Mouse (Mus musculus) heart, postnatal 0 days (tissue): ENCODE results near the gene Dtl. TPM values are rescaled to one million over a fixed set of nuclear protein-coding genes. Genes with fewer than 3 reads are reported as not detected.
A peak's percentile ranks its signal among the peaks of the same experiment; 100 is the strongest.

Source experiments
- ATAC-seq: fragments of 200-750 bp; cut with Nextera tagmentation; 2 replicates; pipeline ENCODE4 v1.8.0; 2017; ENCODE audit warnings: low read depth, moderate number of reproducible peaks, moderate library complexity; ENCODE audit not compliant: insufficient read depth
- DNase-seq: peaks from one replicate; pipeline ENCODE4 v3.0.0-alpha.2; 2016; ENCODE audit warnings: low spot score
- H3K27ac ChIP-seq: fragments of 300-500 bp; sonication (generic); 2 replicates; pipeline ENCODE4 v1.5.1; 2014; ENCODE audit warnings: low read depth, mild to moderate bottlenecking
- H3K27me3 ChIP-seq: fragments of 300-500 bp; sonication (generic); 2 replicates; pipeline ENCODE4 v1.6.1; 2014; ENCODE audit warnings: low read length, mixed read lengths; ENCODE audit not compliant: control insufficient read depth, insufficient read depth
- H3K36me3 ChIP-seq: fragments of 300-500 bp; sonication (generic); replicated peaks from 2 replicates; pipeline ENCODE4 v1.6.1; 2014; ENCODE audit warnings: low read length, mixed read lengths; ENCODE audit not compliant: control insufficient read depth, insufficient read depth
- H3K4me1 ChIP-seq: fragments of 300-500 bp; sonication (generic); 2 replicates; pipeline ENCODE4 v1.6.1; 2014; ENCODE audit warnings: antibody characterized with exemption; ENCODE audit not compliant: control insufficient read depth, insufficient read depth
- H3K4me2 ChIP-seq: fragments of 300-500 bp; sonication (generic); 2 replicates; pipeline ENCODE4 v1.6.1; 2014; ENCODE audit warnings: low read depth, mild to moderate bottlenecking, low read length, moderate library complexity
- H3K4me3 ChIP-seq: fragments of 300-500 bp; sonication (generic); 2 replicates; pipeline ENCODE4 v1.5.1; 2014; ENCODE audit warnings: low read depth, low read length
- H3K9ac ChIP-seq: fragments of 300-500 bp; sonication (generic); replicated peaks from 2 replicates; pipeline ENCODE4 v1.6.1; 2014; ENCODE audit warnings: low read depth, low read length, mixed read lengths
- H3K9me3 ChIP-seq: fragments of 300-500 bp; sonication (generic); replicated peaks from 2 replicates; pipeline ENCODE4 v1.6.1; 2016; ENCODE audit warnings: low read length; ENCODE audit not compliant: control insufficient read depth
- CTCF ChIP-seq: IDR thresholded peaks from 2 replicates; pipeline ENCODE4 v1.5.1; 2016; ENCODE audit warnings: antibody characterized with exemption, control low read depth, low read depth
- EP300 ChIP-seq: IDR thresholded peaks from 2 replicates; pipeline ENCODE4 v1.6.1; 2016; ENCODE audit warnings: antibody characterized with exemption, low read depth
- WGBS: fragments of 180-500 bp; shearing (Covaris S2); extraction: QIAGEN DNeasy Blood & Tissue Kit; methylation state at CpG from one replicate; pipeline ENCODE4 v1.1.7; 2014; 5-methylcytosine and 5-hydroxymethylcytosine counted together
- polyA plus RNA-seq: library from polyadenylated mRNA; unstranded; fragments of >200 nt; fragmentation: Nextera tagmentation; extraction: Ambion mirVana; gene quantifications from 2 replicates; pipeline ENCODE4 v1.2.1, GENCODE M21; 2015
- total RNA-seq: library from RNA; depleted of rRNA; stranded (reverse); fragments of >200 nt; gene quantifications from 2 replicates; pipeline ENCODE4 v1.2.3, GENCODE M21; 2014; ENCODE audit warnings: low replicate concordance; rRNA removed

Dtl gene
- 4.1 and 7.6 TPM in 2 replicates for total RNA-seq
- polyA plus RNA-seq, result 5.9 and 6.2 TPM in 2 replicates

DNA sequence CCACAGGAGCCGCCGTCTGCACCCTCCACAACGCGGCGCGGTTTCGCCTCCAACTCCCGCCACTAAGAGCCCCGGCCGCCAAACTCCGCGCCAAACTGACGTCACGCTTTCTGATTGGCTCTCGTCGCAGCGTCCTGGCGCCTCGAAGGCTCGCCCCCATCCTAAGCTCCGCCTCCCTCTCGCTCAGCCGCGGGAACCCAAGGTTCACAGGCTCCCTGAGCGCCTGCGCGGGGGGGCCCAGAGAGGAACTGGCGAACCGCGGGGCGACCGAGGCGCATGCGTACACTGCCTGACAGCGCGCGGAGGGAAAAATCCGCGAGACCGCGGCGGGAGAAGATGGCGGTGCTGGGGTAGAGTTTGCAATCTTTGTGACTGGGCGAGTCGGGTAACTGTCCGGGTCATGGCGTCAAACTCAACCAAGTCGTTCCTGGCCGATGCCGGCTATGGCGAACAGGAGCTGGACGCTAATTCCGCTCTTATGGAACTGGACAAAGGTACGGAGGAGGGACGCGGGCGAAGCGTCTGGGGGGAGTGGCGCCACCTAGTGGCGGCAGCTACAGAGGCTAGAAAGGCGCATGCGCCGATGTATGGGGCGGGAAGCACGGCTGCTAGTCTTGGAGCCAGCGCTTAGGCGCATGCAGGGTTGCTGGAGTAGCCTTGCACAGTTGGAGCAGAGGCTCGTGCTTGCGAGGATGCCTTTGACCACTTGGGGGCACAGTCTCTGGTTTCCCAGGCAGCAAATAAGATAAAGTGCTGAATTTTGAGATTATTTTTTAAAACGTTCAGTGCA lies at the start of gene Dtl, which contains the start of gene Ints7:
TSS of gene Dtl (minus strand) at position 87 of the 790 bp plus-strand sequence.
TSS of gene Ints7 (plus strand) at position 179 of the 790 bp plus-strand sequence.
- DNase-seq, result peak; percentile 100
- no peaks in the 10 kb centered on the region for H3K27me3 ChIP-seq
- peaks cover 26% of the 10 kb centered on the region for H3K4me1 ChIP-seq
- H3K4me3 ChIP-seq, result peak within 1 kb of the TSS; percentile 83
- H3K9me3 ChIP-seq, result no peaks in the 10 kb centered on the region
- WGBS, result under 1% methylated on average over 70 of the region's 70 CpGs
- peak; percentile 98 for ATAC-seq
- peak within 1 kb of the TSS; percentile 84 for H3K4me2 ChIP-seq
- H3K9ac ChIP-seq, result peak within 1 kb of the TSS; percentile 69
- no peaks in the 10 kb centered on the region; the same call in 1 of the 2 replicates for H3K36me3 ChIP-seq
- peak within 1 kb of the TSS; percentile 95 for H3K27ac ChIP-seq
- TF ChIP-seq CTCF, result peak; percentile 96
- TF ChIP-seq EP300, result no peak

DNA sequence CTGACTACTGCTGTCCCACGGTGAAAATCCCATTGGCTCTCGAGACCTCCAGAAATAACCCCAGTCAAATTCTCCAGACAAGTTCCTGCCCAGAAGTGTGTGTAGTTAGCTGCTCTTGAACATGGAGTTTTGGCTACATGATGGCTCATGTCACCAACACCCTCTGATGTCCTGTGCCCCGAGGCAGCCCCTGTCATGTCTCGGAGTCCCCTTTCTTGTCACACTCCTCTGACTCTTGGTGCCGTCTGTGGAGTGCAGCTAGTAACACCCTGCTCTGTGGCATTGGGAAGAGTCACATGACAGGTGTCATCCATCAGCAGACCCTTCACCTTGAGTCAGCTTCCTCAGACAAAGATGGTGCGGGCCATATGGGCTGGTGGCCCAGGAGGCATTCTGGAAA lies 49.7 kb upstream of the Dtl start:
- H3K4me2 ChIP-seq, result no peak overlapping the region
- peak; percentile 28 for ATAC-seq
- H3K4me3 ChIP-seq, result no peak overlapping the region
- no peak overlapping the region for H3K27ac ChIP-seq
- H3K9me3 ChIP-seq, result no peaks in the 10 kb centered on the region
- peaks cover 13% of the 10 kb centered on the region for H3K4me1 ChIP-seq
- H3K9ac ChIP-seq, result no peak overlapping the region
- 33% methylated on average over 6 of the region's 6 CpGs for WGBS
- no peak for DNase-seq
- H3K27me3 ChIP-seq, result no peaks in the 10 kb centered on the region
- peaks cover 22% of the 10 kb centered on the region for H3K36me3 ChIP-seq
- no peak for TF ChIP-seq EP300
- no peak for TF ChIP-seq CTCF

GRCm38 (mm10) chr1:191624492-191624891 lies 49.1 kb upstream of the Dtl start:
- H3K27ac ChIP-seq, result no peak overlapping the region

GRCm38 (mm10) chr1:191622801-191623200 lies 47.5 kb upstream of the Dtl start:
- ATAC-seq (peak; percentile 85), DNase-seq (peak; percentile 81)
- peaks cover 13% of the 10 kb centered on the region for H3K4me1 ChIP-seq
- peak overlapping the region; percentile 18; the same call in 1 of the 2 replicates for H3K27ac ChIP-seq
- H3K9ac ChIP-seq, result no peak overlapping the region
- H3K27me3 ChIP-seq, result no peaks in the 10 kb centered on the region
- peaks cover 34% of the 10 kb centered on the region for H3K36me3 ChIP-seq
- no peaks in the 10 kb centered on the region for H3K9me3 ChIP-seq
- TF ChIP-seq CTCF, result no peak
- peak; percentile 82; the same call in 1 of the 2 replicates for TF ChIP-seq EP300
- 28% methylated on average over 8 of the region's 8 CpGs for WGBS
- H3K4me2 ChIP-seq, result no peak overlapping the region
- no peak overlapping the region for H3K4me3 ChIP-seq

More at GRCm38 (mm10) chr1:191624492-191624891, 49.1 kb upstream of the Dtl start:
- ATAC-seq (no peak), DNase-seq (no peak)
- Histone ChIP-seq H3K9me3 (no peaks in the 10 kb centered on the region), H3K27me3 (no peaks in the 10 kb centered on the region), H3K4me3 (no peak overlapping the region), H3K4me2 (no peak overlapping the region), H3K9ac (no peak overlapping the region), H3K36me3 (peaks cover 27% of the 10 kb centered on the region), H3K4me1 (peaks cover 13% of the 10 kb centered on the region)
- TF ChIP-seq CTCF (no peak), EP300 (no peak)
- 65% methylated on average over 6 of the region's 6 CpGs for WGBS

DNA sequence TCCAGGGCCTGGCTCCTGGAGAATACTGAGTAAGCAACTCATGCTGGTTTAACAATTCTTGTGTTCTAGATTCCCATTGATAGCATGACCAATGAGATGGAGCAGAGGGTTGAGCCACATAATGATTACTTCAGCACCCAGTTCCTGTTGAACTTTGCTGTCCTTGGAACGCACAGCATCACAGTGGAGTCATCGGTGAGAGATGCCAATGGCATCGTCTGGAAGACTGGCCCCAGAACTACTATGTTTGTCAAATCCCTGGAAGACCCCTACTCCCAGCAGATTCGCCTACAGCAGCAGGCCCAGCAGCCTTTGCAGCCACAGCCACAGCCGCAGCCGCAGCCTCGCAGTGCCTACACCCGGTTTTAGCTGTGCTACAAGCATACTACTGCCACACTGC lies 45.8 kb upstream of the Dtl start:
- no peak for DNase-seq
- H3K36me3 ChIP-seq, result peaks cover 51% of the 10 kb centered on the region
- no peaks in the 10 kb centered on the region for H3K9me3 ChIP-seq
- H3K4me3 ChIP-seq, result no peak overlapping the region
- H3K27ac ChIP-seq, result no peak overlapping the region
- no peak overlapping the region for H3K4me2 ChIP-seq
- peaks cover 13% of the 10 kb centered on the region for H3K4me1 ChIP-seq
- no peak overlapping the region for H3K9ac ChIP-seq
- no peaks in the 10 kb centered on the region for H3K27me3 ChIP-seq
- no peak for TF ChIP-seq EP300
- TF ChIP-seq CTCF, result no peak
- no peak for ATAC-seq
- 96% methylated on average over 8 of the region's 8 CpGs for WGBS
